Mouse (Mus musculus) layer of hippocampus, adult 2 months (tissue): ENCODE measurements around the gene Tbc1d10c. TPM values are rescaled to one million over a fixed set of nuclear protein-coding genes. Genes with fewer than 3 reads are reported as not detected.

Experiments used
- DNase-seq, 2 experiments: peaks; one replicate each; pipeline ENCODE4 v3.0.0; 2022; ENCODE audit warnings: low spot score in 2 of 2
- H3K27ac ChIP-seq: fragments of 200-600 bp; 2 replicates; pipeline ENCODE4 v1.8.1; 2022
- H3K4me3 ChIP-seq: fragments of 200-600 bp; 2 replicates; pipeline ENCODE4 v1.8.1; 2022; ENCODE audit warnings: mild to moderate bottlenecking
- CTCF ChIP-seq: fragments of 200-600 bp; conservative IDR thresholded peaks from 2 replicates; pipeline ENCODE4 v1.8.1; 2022; ENCODE audit warnings: antibody characterized with exemption, mild to moderate bottlenecking, moderate library complexity
- microRNA-seq, 2 experiments: library from miRNA; unstranded; fragments of <30 nt; microRNA quantifications; one replicate each; pipeline ENCODE4 v1.2.0; 2021
- total RNA-seq, 2 experiments: library from RNA; stranded (reverse); gene quantifications; 2 replicates each; pipeline ENCODE4 v1.2.3; 2021

The Tbc1d10c gene
- total RNA-seq, 2 experiments from 2014 or later: 0.91 to 1.0 TPM

- Histone ChIP-seq H3K27ac (no peak overlapping the region), H3K4me3 (no peak overlapping the region)
- DNase-seq: no peak
- no peak for TF ChIP-seq CTCF
Measured at GRCm38 (mm10) chr19:4134354-4134753, 56.7 kb downstream of the Tbc1d10c start.

Small RNAs within 50 kb of the gene (microRNA-seq; reads per million reads assigned to microRNA genes)
- gene Gm26115: 0 reads per million in 2 experiments

Other genes starting within 250 kb of the Tbc1d10c start
- gene Aldh3b3, start 232.6 kb downstream of the Tbc1d10c start, total RNA-seq: not detected
- under 1 TPM; 0.64 to 0.90 TPM for gene Aldh3b2, start 219.0 kb downstream of the Tbc1d10c start, total RNA-seq
- gene Acy3, start 204.7 kb downstream of the Tbc1d10c start, total RNA-seq: 1 to 10 TPM; 2.3 to 2.7 TPM
- gene Tbx10, start 198.5 kb downstream of the Tbc1d10c start, total RNA-seq: not detected
- 10 to 100 TPM; 10.2 to 10.7 TPM for gene Nudt8, start 190.7 kb downstream of the Tbc1d10c start, total RNA-seq
- gene Gm49405, start 190.7 kb downstream of the Tbc1d10c start, total RNA-seq: 1 to 10 TPM; 1.3 to 1.4 TPM
- gene Doc2g, start 188.0 kb downstream of the Tbc1d10c start, total RNA-seq: 1 to 10 TPM; 3.2 TPM
- gene Ndufv1, start 178.5 kb downstream of the Tbc1d10c start, total RNA-seq: 100 to 1,000 TPM; 240 to 245 TPM
- 100 to 1,000 TPM; 395 to 398 TPM for gene Gstp1, start 153.3 kb downstream of the Tbc1d10c start, total RNA-seq
- 10 to 100 TPM; 46.2 to 49.4 TPM for gene Gstp2, start 145.3 kb downstream of the Tbc1d10c start, total RNA-seq
- not detected for gene Gstp3, start 131.7 kb downstream of the Tbc1d10c start, total RNA-seq
- gene Cabp2, start 109.7 kb downstream of the Tbc1d10c start, total RNA-seq: not detected
- 10 to 100 TPM; 29.5 to 33.9 TPM for gene Cdk2ap2, start 94.1 kb downstream of the Tbc1d10c start, total RNA-seq
- gene Pitpnm1, start 91.3 kb downstream of the Tbc1d10c start, total RNA-seq: 100 to 1,000 TPM; 173 to 180 TPM
- 100 to 1,000 TPM; 111 to 123 TPM for gene Aip, start 65.4 kb downstream of the Tbc1d10c start, total RNA-seq
- gene Gpr152, start 51.5 kb downstream of the Tbc1d10c start, total RNA-seq: under 1 TPM; 0.07 to 0.08 TPM
- under 1 TPM in 1 of 2 experiments, not detected in 1; 0.17 TPM for gene Cabp4, start 47.3 kb downstream of the Tbc1d10c start, total RNA-seq
- gene Coro1b, start 42.7 kb downstream of the Tbc1d10c start, total RNA-seq: 10 to 100 TPM; 84.8 to 92.9 TPM
- 1 to 10 TPM; 1.0 to 2.5 TPM for gene Ptprcap, start 37.7 kb downstream of the Tbc1d10c start, total RNA-seq
- gene Rps6kb2, start 27.9 kb downstream of the Tbc1d10c start, total RNA-seq: 10 to 100 TPM; 42.5 to 47.9 TPM
- gene Carns1, start 15.8 kb downstream of the Tbc1d10c start, total RNA-seq: 1 to 10 TPM; 6.6 to 8.9 TPM
- 100 to 1,000 TPM; 263 to 276 TPM for gene Ppp1ca, start 781 bp upstream of the Tbc1d10c start, total RNA-seq
- gene Rad9a, start 10.4 kb upstream of the Tbc1d10c start, total RNA-seq: 1 to 10 TPM; 8.1 to 8.7 TPM
- gene Clcf1, start 23.0 kb upstream of the Tbc1d10c start, total RNA-seq: under 1 TPM; 0.61 to 0.76 TPM
- not detected for gene AC109138.7, start 23.1 kb upstream of the Tbc1d10c start, total RNA-seq
- 10 to 100 TPM; 16.7 to 18.2 TPM for gene Pold4, start 40.6 kb upstream of the Tbc1d10c start, total RNA-seq
- gene Ssh3, start 77.9 kb upstream of the Tbc1d10c start, total RNA-seq: 10 to 100 TPM; 57.5 to 58.7 TPM
- gene Ankrd13d, start 91.9 kb upstream of the Tbc1d10c start, total RNA-seq: 10 to 100 TPM; 63.4 to 70.7 TPM
- gene Grk2, start 114.9 kb upstream of the Tbc1d10c start, total RNA-seq: 100 to 1,000 TPM; 181 to 201 TPM
- gene Kdm2a, start 207.0 kb upstream of the Tbc1d10c start, total RNA-seq: 10 to 100 TPM; 77.5 to 87.8 TPM
- 1 to 10 TPM in 1 of 2 experiments, under 1 TPM in 1; 0.82 to 1.0 TPM for gene Rhod, start 248.1 kb upstream of the Tbc1d10c start, total RNA-seq